Mouse (Mus musculus) ES-E14 (cell line): Measurements from ENCODE around the gene Vopp1.

ENCODE experiments used
- CHD2 ChIP-seq: IDR thresholded peaks from 2 replicates; pipeline ENCODE4 v1.6.1; 2014; ENCODE audit warnings: mild to moderate bottlenecking, low read depth, low read length, inconsistent platforms
- ZC3H11A ChIP-seq: IDR thresholded peaks from 2 replicates; pipeline ENCODE4 v1.6.1; 2012; ENCODE audit warnings: low read depth, mild to moderate bottlenecking, inconsistent platforms, low read length, borderline replicate concordance
- ZNF384 ChIP-seq: IDR thresholded peaks from 2 replicates; pipeline ENCODE4 v1.6.1; 2012; ENCODE audit warnings: low read depth, low read length, inconsistent platforms

DNA sequence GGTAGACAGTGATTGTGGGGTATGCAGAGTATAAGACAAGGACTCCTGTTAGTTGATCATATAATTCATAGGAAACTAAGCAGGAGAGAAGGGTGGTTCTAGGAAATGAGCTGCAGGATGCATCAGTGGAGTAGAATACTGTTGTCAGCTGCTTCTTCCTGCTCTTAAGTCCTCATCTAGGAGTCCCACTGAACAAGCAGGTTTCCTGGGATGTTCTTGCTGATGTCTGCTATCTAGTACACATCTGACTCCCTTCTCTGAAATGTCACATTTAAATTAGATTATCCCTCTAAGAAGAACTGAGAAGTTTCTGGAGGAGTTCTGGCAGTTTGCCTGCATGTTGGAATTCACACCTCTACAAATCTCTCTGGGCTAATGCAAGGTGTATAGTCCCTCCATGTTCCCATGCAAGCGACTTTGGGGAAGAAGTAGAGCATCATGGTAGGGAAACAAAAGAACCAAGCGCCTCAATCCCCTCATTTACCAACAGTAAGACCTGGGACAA, 10.5 kb downstream of the Vopp1 start:
- TF ChIP-seq ZC3H11A, result no peak
- TF ChIP-seq CHD2, result no peak
- TF ChIP-seq ZNF384, result no peak
